Mouse (Mus musculus): Measurements from ENCODE around the gene Notch4.

The Notch4 gene

GRCm38 (mm10) chr17:34568421-34568820 lies 4.4 kb downstream of the Notch4 start:
- intact Hi-C loops (cut with DNase I): no loop called here

GRCm38 (mm10) chr17:34569919-34570318 lies 5.9 kb downstream of the Notch4 start:
- intact Hi-C loops (cut with DNase I): loop anchor here (5.0 kb wide), 1 partner anchor 47 kb away; the partner anchor contains the start of gene Egfl8

GRCm38 (mm10) chr17:34571875-34572274 lies 7.8 kb downstream of the Notch4 start:
- intact Hi-C loops (cut with DNase I): loop anchor here (5.0 kb wide), 1 partner anchor 45 kb away; the partner anchor contains the start of gene Egfl8

- intact Hi-C loops (cut with DNase I): loop anchor here (5.0 kb wide), 1 partner anchor 45 kb away; the partner anchor contains the start of gene Egfl8
Observed at GRCm38 (mm10) chr17:34572361-34572760, 8.3 kb downstream of the Notch4 start.

- intact Hi-C loops (cut with DNase I): no loop called here
Observed at GRCm38 (mm10) chr17:34576577-34576976, 12.5 kb downstream of the Notch4 start.

- intact Hi-C loops (cut with DNase I): no loop called here
Observed at GRCm38 (mm10) chr17:34578070-34578469, 14.0 kb downstream of the Notch4 start.

- intact Hi-C loops (cut with DNase I): no loop called here
Observed at GRCm38 (mm10) chr17:34582528-34582927, 18.5 kb downstream of the Notch4 start.

- intact Hi-C loops (cut with DNase I): no loop called here
Observed at GRCm38 (mm10) chr17:34583397-34583796, 19.3 kb downstream of the Notch4 start.

- intact Hi-C loops (cut with DNase I): no loop called here
Observed at GRCm38 (mm10) chr17:34583819-34584218, 19.8 kb downstream of the Notch4 start.

GRCm38 (mm10) chr17:34585121-34585520 lies 21.1 kb downstream of the Notch4 start:
- intact Hi-C loops (cut with DNase I): no loop called here

- intact Hi-C loops (cut with DNase I): no loop called here
Observed at GRCm38 (mm10) chr17:34585877-34586771, 22.1 kb downstream of the Notch4 start.

GRCm38 (mm10) chr17:34586796-34587422 lies 22.8 kb downstream of the Notch4 start:
- intact Hi-C loops (cut with DNase I): no loop called here

GRCm38 (mm10) chr17:34587423-34587811 lies 23.3 kb downstream of the Notch4 start:
- intact Hi-C loops (cut with DNase I): no loop called here

- intact Hi-C loops (cut with DNase I): no loop called here
Observed at GRCm38 (mm10) chr17:34587814-34588213, 23.7 kb downstream of the Notch4 start.

GRCm38 (mm10) chr17:34588767-34589166 lies 24.7 kb downstream of the Notch4 start:
- intact Hi-C loops (cut with DNase I): no loop called here

GRCm38 (mm10) chr17:34589206-34589605 lies 25.1 kb downstream of the Notch4 start:
- intact Hi-C loops (cut with DNase I): no loop called here

GRCm38 (mm10) chr17:34589681-34590101 lies 25.6 kb downstream of the Notch4 start, which contains the start of gene Gpsm3:
Gpsm3 (plus strand) TSS chr17:34589806.
- intact Hi-C loops (cut with DNase I): no loop called here

- intact Hi-C loops (cut with DNase I): no loop called here
Observed at GRCm38 (mm10) chr17:34590154-34590987, 26.3 kb downstream of the Notch4 start.

- intact Hi-C loops (cut with DNase I): no loop called here
Observed at GRCm38 (mm10) chr17:34591029-34591993, 27.2 kb downstream of the Notch4 start, which contains the start of gene Pbx2. Pbx2 (plus strand) TSS chr17:34591266.

- intact Hi-C loops (cut with DNase I): no loop called here
Observed at GRCm38 (mm10) chr17:34591994-34592375, 27.9 kb downstream of the Notch4 start.
